Mouse (Mus musculus) testis, adult 2 months (tissue): Measurements from ENCODE around the gene Nfib. TPM values are rescaled to one million over a fixed set of nuclear protein-coding genes. Genes with fewer than 3 reads are reported as not detected.

Source experiments
- H3K27ac ChIP-seq: fragments of 200-500 bp; 2 replicates; pipeline ENCODE4 v1.5.1; 2012; ENCODE audit warnings: low read depth, low read length; ENCODE audit not compliant: control insufficient read depth, insufficient read depth
- H3K27me3 ChIP-seq: fragments of 200-500 bp; 2 replicates; pipeline ENCODE4 v1.6.1; 2012; ENCODE audit warnings: mild to moderate bottlenecking, low read length, moderate library complexity; ENCODE audit not compliant: control insufficient read depth, insufficient read depth
- H3K36me3 ChIP-seq: fragments of 200-500 bp; 2 replicates; pipeline ENCODE4 v1.6.1; 2012; ENCODE audit warnings: mild to moderate bottlenecking, low read length; ENCODE audit not compliant: control insufficient read depth, insufficient read depth
- H3K4me1 ChIP-seq: fragments of 200-500 bp; 2 replicates; pipeline ENCODE4 v1.6.1; 2012; ENCODE audit warnings: low read length; ENCODE audit not compliant: control insufficient read depth, insufficient read depth
- H3K4me3 ChIP-seq: fragments of 200-500 bp; 2 replicates; pipeline ENCODE4 v1.5.1; 2012; ENCODE audit warnings: low read depth, mild to moderate bottlenecking, low read length, moderate library complexity, mixed read lengths; ENCODE audit not compliant: control insufficient read depth
- CTCF ChIP-seq: fragments of 200-500 bp; IDR thresholded peaks from 2 replicates; pipeline ENCODE4 v1.5.1; 2012; ENCODE audit warnings: low read depth, mild to moderate bottlenecking, inconsistent platforms, low read length, moderate library complexity; ENCODE audit not compliant: control insufficient read depth, insufficient read depth, insufficient replicate concordance
- POLR2A ChIP-seq: fragments of 200-500 bp; IDR thresholded peaks from 2 replicates; pipeline ENCODE4 v1.6.1; 2012; ENCODE audit warnings: low read depth, mild to moderate bottlenecking, inconsistent platforms, low read length, moderate library complexity; ENCODE audit not compliant: control insufficient read depth
- polyA plus RNA-seq: library from polyadenylated mRNA; depleted of rRNA; stranded (reverse); fragments of >200 nt; gene quantifications from 2 replicates; pipeline ENCODE4 v1.2.3, GENCODE M21; 2012

The Nfib gene
- polyA plus RNA-seq, 1 experiment: 1.2 TPM

GRCm38 (mm10) chr4:82349006-82349405 lies 356.5 kb downstream of the Nfib start:
- TF ChIP-seq CTCF: no peak
- TF ChIP-seq POLR2A: no peak
- Histone ChIP-seq H3K4me1 (0 out of 2 replicates have a peak, but pooled peaks cover 3% of the 10 kb centered on the region), H3K4me3 (no peak overlapping the region), H3K36me3 (no peaks in the 10 kb centered on the region), H3K27ac (no peak overlapping the region), H3K27me3 (no peaks in the 10 kb centered on the region)

GRCm38 (mm10) chr4:82344787-82345186 lies 360.8 kb downstream of the Nfib start:
- no peak overlapping the region for H3K27ac ChIP-seq
- H3K27me3 ChIP-seq: no peaks in the 10 kb centered on the region
- 0 out of 2 replicates have a peak, but pooled peaks cover 3% of the 10 kb centered on the region for H3K4me1 ChIP-seq
- H3K36me3 ChIP-seq: no peaks in the 10 kb centered on the region
- no peak for TF ChIP-seq CTCF
- TF ChIP-seq POLR2A: no peak
- no peak overlapping the region for H3K4me3 ChIP-seq

- no peak for TF ChIP-seq CTCF
- no peak for TF ChIP-seq POLR2A
- Histone ChIP-seq H3K36me3 (no peaks in the 10 kb centered on the region), H3K27ac (no peak overlapping the region), H3K4me1 (0 out of 2 replicates have a peak, but pooled peaks cover 3% of the 10 kb centered on the region), H3K27me3 (no peaks in the 10 kb centered on the region), H3K4me3 (no peak overlapping the region)
Observed at GRCm38 (mm10) chr4:82344224-82344623, 361.3 kb downstream of the Nfib start.

GRCm38 (mm10) chr4:82338930-82339329 lies 366.6 kb downstream of the Nfib start:
- Histone ChIP-seq H3K27me3 (no peaks in the 10 kb centered on the region), H3K4me3 (no peak overlapping the region), H3K27ac (no peak overlapping the region), H3K36me3 (no peaks in the 10 kb centered on the region), H3K4me1 (no peaks in the 10 kb centered on the region)
- TF ChIP-seq POLR2A: no peak
- TF ChIP-seq CTCF: no peak

- Histone ChIP-seq H3K27me3 (no peaks in the 10 kb centered on the region), H3K36me3 (no peaks in the 10 kb centered on the region), H3K27ac (no peak overlapping the region), H3K4me3 (no peak overlapping the region), H3K4me1 (no peaks in the 10 kb centered on the region)
- TF ChIP-seq CTCF (no peak), POLR2A (no peak)
Observed at GRCm38 (mm10) chr4:82338481-82338880, 367.1 kb downstream of the Nfib start.

GRCm38 (mm10) chr4:82336951-82337381 lies 368.6 kb downstream of the Nfib start:
- no peak for TF ChIP-seq CTCF
- TF ChIP-seq POLR2A: no peak
- no peak overlapping the region for H3K27ac ChIP-seq
- H3K36me3 ChIP-seq: no peaks in the 10 kb centered on the region
- no peaks in the 10 kb centered on the region for H3K4me1 ChIP-seq
- no peak overlapping the region for H3K4me3 ChIP-seq
- H3K27me3 ChIP-seq: no peaks in the 10 kb centered on the region

- Histone ChIP-seq H3K27me3 (no peaks in the 10 kb centered on the region), H3K4me3 (no peak overlapping the region), H3K36me3 (no peaks in the 10 kb centered on the region), H3K27ac (no peak overlapping the region), H3K4me1 (no peaks in the 10 kb centered on the region)
- TF ChIP-seq POLR2A (no peak), CTCF (no peak)
Observed at GRCm38 (mm10) chr4:82335266-82335865, 370.2 kb downstream of the Nfib start.
